Mouse (Mus musculus) kidney, embryonic 15.5 days (tissue): ENCODE measurements around the gene Syn3. TPM values are rescaled to one million over a fixed set of nuclear protein-coding genes. Genes with fewer than 3 reads are reported as not detected.

Source experiments
- ATAC-seq: fragments of 200-750 bp; cut with Nextera tagmentation; replicated peaks from 2 replicates; pipeline ENCODE4 v1.8.0; 2017; ENCODE audit warnings: moderate TSS enrichment; ENCODE audit not compliant: low FRiP score
- H3K27ac ChIP-seq: fragments of 300-500 bp; sonication (generic); 2 replicates; pipeline ENCODE4 v1.5.1; 2015; ENCODE audit warnings: mild to moderate bottlenecking, inconsistent platforms
- H3K27me3 ChIP-seq: fragments of 300-500 bp; sonication (generic); 2 replicates; pipeline ENCODE4 v1.6.1; 2015; ENCODE audit warnings: inconsistent platforms
- H3K36me3 ChIP-seq: fragments of 300-500 bp; sonication (generic); 2 replicates; pipeline ENCODE4 v1.6.1; 2015; ENCODE audit warnings: inconsistent platforms
- H3K4me1 ChIP-seq: fragments of 300-500 bp; sonication (generic); 2 replicates; pipeline ENCODE4 v1.6.1; 2015; ENCODE audit warnings: inconsistent platforms
- H3K4me2 ChIP-seq: fragments of 300-500 bp; sonication (generic); 2 replicates; pipeline ENCODE4 v1.6.1; 2015; ENCODE audit warnings: moderate library complexity, mild to moderate bottlenecking, inconsistent platforms
- H3K4me3 ChIP-seq: fragments of 300-500 bp; sonication (generic); replicated peaks from 2 replicates; pipeline ENCODE4 v1.5.1; 2015; ENCODE audit warnings: mild to moderate bottlenecking, inconsistent platforms
- H3K9ac ChIP-seq: fragments of 300-500 bp; sonication (generic); 2 replicates; pipeline ENCODE4 v1.6.1; 2015; ENCODE audit warnings: mild to moderate bottlenecking, inconsistent platforms
- H3K9me3 ChIP-seq: fragments of 300-500 bp; sonication (generic); replicated peaks from 2 replicates; pipeline ENCODE4 v1.6.1; 2016; ENCODE audit warnings: inconsistent platforms
- WGBS: fragments of 180-500 bp; shearing (Covaris S2); methylation state at CpG from one replicate; pipeline ENCODE4 v1.1.7; 2015; ENCODE audit warnings: mixed read lengths; 5-methylcytosine and 5-hydroxymethylcytosine counted together
- polyA plus RNA-seq: library from polyadenylated mRNA; unstranded; fragments of >200 nt; fragmentation: Nextera tagmentation; extraction: Ambion mirVana; gene quantifications from 2 replicates; pipeline ENCODE4 v1.2.1, GENCODE M21; 2015

Gene Syn3
- polyA plus RNA-seq, 1 experiment from 2014 or later, result 8.1 TPM

DNA sequence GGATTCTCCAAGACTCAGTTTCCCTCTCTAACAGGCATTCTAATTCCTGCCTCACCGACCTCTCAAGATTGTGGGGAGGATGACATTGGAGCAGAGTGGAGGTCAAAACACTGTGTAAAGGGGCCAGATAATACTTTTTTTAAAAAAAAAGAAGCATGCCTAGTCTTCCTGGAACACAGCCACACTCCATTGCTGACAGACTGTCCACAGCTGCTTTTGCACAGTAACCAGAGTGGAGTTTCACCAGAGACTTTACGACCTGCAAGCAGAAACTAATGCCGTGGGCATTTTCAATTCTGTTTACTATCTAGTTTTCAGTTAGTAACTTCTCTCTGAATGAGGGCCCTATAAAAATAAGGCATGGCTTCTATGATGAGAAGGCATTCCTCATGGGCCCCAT, 297.7 kb downstream of the Syn3 start:
- no peak overlapping the region for H3K4me3 ChIP-seq
- no peaks in the 10 kb centered on the region for H3K36me3 ChIP-seq
- H3K4me1 ChIP-seq, result no peaks in the 10 kb centered on the region
- 51% methylated on average over 3 of the region's 3 CpGs for WGBS
- no peaks in the 10 kb centered on the region for H3K27me3 ChIP-seq
- H3K27ac ChIP-seq, result no peak overlapping the region
- no peaks in the 10 kb centered on the region for H3K9me3 ChIP-seq
- no peak overlapping the region for H3K9ac ChIP-seq
- ATAC-seq, result no peak
- no peak overlapping the region for H3K4me2 ChIP-seq

DNA sequence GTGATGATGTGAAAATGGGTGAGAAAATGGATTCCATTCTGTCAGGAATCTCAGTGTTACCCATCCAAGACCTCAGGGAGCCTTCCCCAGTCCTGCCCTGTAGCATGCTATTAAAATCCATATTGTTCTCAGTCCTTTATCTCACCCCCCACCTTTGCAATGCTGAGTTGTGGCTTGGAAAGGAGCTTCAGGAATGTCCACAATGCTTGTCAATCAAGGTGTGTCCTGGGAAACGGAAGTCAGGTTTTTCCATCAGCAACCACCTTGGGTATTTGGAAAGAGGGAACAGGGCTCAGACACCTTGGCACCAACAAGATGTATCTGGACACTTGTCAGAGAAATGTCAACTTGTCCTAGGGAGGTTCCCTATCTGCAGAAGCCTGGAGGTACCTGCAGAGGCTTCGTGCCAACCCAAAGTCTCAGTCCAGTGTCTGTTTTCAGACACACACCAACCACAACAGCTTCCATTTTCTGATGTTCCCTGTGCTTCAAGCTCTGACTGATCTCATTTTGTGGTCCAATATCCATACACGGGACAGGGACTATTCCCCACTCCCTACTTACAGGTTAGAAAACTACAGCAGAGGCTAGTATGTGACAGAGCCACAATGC, 302.2 kb downstream of the Syn3 start:
- H3K9ac ChIP-seq, result no peak overlapping the region
- no peaks in the 10 kb centered on the region for H3K27me3 ChIP-seq
- H3K9me3 ChIP-seq, result no peaks in the 10 kb centered on the region
- no peaks in the 10 kb centered on the region for H3K4me1 ChIP-seq
- H3K27ac ChIP-seq, result no peak overlapping the region
- H3K4me3 ChIP-seq, result no peak overlapping the region
- 89% methylated on average over 3 of the region's 3 CpGs for WGBS
- ATAC-seq, result no peak
- H3K4me2 ChIP-seq, result no peak overlapping the region
- H3K36me3 ChIP-seq, result no peaks in the 10 kb centered on the region

DNA sequence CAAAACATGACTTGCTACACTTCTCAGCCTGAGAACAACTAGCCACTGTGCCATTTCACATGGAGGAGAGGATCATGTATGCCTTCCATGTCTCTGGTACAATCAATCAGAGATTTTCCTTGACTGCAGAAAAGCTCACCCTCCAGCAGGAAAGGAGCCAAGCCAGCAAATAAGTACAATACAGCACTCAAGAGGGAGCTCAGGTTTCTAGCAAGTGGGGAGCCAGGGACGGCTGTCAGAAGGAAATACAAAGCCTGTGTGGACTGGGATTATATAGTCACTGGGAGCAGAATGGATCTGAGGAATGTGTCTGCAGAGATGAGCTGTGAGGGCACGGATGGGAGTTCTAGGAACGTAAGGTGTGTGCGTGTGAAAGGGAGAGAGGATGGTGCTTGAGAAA, 304.0 kb downstream of the Syn3 start:
- no peak for ATAC-seq
- no peak overlapping the region for H3K4me2 ChIP-seq
- 63% methylated on average over 4 of the region's 4 CpGs for WGBS
- H3K36me3 ChIP-seq, result no peaks in the 10 kb centered on the region
- H3K9ac ChIP-seq, result no peak overlapping the region
- H3K4me1 ChIP-seq, result no peaks in the 10 kb centered on the region
- no peaks in the 10 kb centered on the region for H3K9me3 ChIP-seq
- no peak overlapping the region for H3K27ac ChIP-seq
- H3K4me3 ChIP-seq, result no peak overlapping the region
- no peaks in the 10 kb centered on the region for H3K27me3 ChIP-seq

GRCm38 (mm10) chr10:86193863-86194434, 304.7 kb downstream of the Syn3 start:
- no peak overlapping the region for H3K9ac ChIP-seq
- ATAC-seq, result no peak
- no peak overlapping the region for H3K4me3 ChIP-seq
- no peak overlapping the region for H3K4me2 ChIP-seq
- WGBS, result 72% methylated on average over 4 of the region's 4 CpGs
- no peak overlapping the region for H3K27ac ChIP-seq
- H3K36me3 ChIP-seq, result no peaks in the 10 kb centered on the region
- H3K27me3 ChIP-seq, result no peaks in the 10 kb centered on the region
- H3K9me3 ChIP-seq, result no peaks in the 10 kb centered on the region
- H3K4me1 ChIP-seq, result no peaks in the 10 kb centered on the region

- H3K9me3 ChIP-seq, result no peaks in the 10 kb centered on the region
- ATAC-seq, result no peak
- peaks cover 9% of the 10 kb centered on the region; the same call in 1 of the 2 replicates for H3K4me1 ChIP-seq
- no peaks in the 10 kb centered on the region for H3K27me3 ChIP-seq
- no peak overlapping the region for H3K4me2 ChIP-seq
- H3K4me3 ChIP-seq, result no peak overlapping the region
- H3K27ac ChIP-seq, result no peak overlapping the region
- no peak overlapping the region for H3K9ac ChIP-seq
- no peaks in the 10 kb centered on the region for H3K36me3 ChIP-seq
- 78% methylated on average over 4 of the region's 4 CpGs for WGBS
Measured at GRCm38 (mm10) chr10:86188614-86189013, 310.1 kb downstream of the Syn3 start.

DNA sequence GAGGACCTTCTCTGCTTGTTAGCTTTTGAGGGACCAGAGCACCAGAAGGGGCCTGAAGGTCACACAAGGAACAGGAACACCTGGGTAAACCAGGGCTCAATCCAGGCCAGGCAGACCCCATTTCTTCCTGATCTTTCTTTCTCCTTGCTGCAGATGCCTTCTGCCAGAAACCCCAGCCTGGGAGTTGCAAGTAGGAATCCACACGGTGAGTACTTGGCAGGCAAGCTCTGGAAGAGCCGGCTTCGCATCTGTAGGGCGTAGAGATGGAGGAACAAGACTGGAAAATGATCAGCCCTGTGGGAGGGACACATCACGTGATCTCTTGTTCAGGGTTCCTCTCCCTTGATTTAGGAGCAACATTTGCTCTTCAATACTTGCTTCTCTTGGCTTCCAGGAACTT, 310.8 kb downstream of the Syn3 start:
- Histone ChIP-seq H3K4me2 (no peak overlapping the region), H3K4me3 (no peak overlapping the region), H3K4me1 (peaks cover 14% of the 10 kb centered on the region), H3K9ac (no peak overlapping the region), H3K36me3 (no peaks in the 10 kb centered on the region), H3K9me3 (no peaks in the 10 kb centered on the region), H3K27me3 (no peaks in the 10 kb centered on the region), H3K27ac (no peak overlapping the region)
- 81% methylated on average over 5 of the region's 5 CpGs for WGBS
- no peak for ATAC-seq

DNA sequence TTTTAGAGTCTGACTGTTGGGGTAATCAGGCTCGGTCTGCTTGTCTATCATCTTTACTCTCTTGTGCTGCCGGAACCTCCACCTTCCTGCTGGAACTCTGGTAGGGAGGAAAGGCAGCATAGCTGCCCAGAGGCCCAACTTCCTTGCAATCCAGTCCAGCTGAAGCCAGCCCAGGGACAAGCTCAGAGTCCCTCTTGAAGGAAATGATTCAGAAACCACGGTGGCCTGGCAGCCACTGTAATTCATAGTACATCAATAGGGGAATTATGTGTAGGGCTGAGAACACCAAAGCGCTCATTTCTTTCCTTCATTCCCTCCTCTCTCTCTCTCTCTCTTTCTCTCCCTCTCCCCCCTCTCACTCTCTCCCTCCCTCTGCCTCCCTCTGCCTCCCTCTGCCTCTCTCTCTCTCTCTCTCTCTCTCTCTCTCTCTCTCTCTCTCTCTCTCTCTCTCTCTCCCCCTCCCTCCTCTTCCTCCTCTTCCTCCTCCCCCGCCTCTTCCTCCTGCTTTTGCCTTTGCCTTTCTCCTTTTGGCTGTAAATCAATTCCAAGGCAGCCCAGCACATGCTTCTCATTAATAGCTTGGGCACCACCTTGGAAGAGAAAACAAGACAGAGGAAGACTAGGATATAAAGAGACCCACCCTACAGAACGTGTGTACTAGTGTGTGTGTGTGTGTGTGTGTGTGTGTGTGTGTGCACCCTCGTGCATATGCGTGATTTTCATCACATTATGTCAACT, 315.4 kb downstream of the Syn3 start:
- no peak for ATAC-seq
- Histone ChIP-seq H3K9me3 (no peaks in the 10 kb centered on the region), H3K4me3 (no peak overlapping the region), H3K9ac (no peak overlapping the region), H3K27ac (0 out of 2 replicates have a peak overlapping the region, but pooled peaks have one; percentile 22), H3K4me1 (peaks cover 19% of the 10 kb centered on the region), H3K4me2 (no peak overlapping the region), H3K27me3 (no peaks in the 10 kb centered on the region), H3K36me3 (no peaks in the 10 kb centered on the region)
- 32% methylated on average over 8 of the region's 8 CpGs for WGBS

- Histone ChIP-seq H3K9me3 (no peaks in the 10 kb centered on the region), H3K27ac (no peak overlapping the region), H3K27me3 (no peaks in the 10 kb centered on the region), H3K4me3 (no peak overlapping the region), H3K9ac (no peak overlapping the region), H3K4me2 (no peak overlapping the region), H3K36me3 (no peaks in the 10 kb centered on the region), H3K4me1 (peaks cover 19% of the 10 kb centered on the region)
- no peak for ATAC-seq
- WGBS, result 56% methylated on average over 3 of the region's 3 CpGs
Measured at GRCm38 (mm10) chr10:86182183-86182805, 316.4 kb downstream of the Syn3 start.

DNA sequence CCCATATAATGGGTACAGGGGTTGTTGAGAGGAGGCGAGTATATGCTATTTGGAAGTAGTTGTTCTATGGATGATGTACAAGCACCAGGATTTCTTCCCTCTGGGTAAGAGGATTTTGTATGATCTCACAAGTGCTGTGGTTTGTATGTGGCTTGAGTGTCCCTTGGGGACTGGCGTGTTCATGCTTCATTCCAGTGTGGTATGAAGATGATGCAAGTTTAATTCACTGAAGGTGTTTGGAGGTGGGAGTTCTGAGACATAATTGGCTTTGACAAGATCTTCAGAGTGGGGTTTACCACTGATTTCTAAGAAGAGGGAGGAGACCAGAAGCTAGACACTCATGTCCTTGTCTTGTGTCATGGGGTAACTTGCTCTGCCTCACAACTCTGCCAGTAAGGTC, 322.3 kb downstream of the Syn3 start:
- no peak overlapping the region for H3K9ac ChIP-seq
- H3K4me3 ChIP-seq, result no peak overlapping the region
- 93% methylated on average over 2 of the region's 2 CpGs for WGBS
- H3K4me2 ChIP-seq, result no peak overlapping the region
- no peaks in the 10 kb centered on the region for H3K4me1 ChIP-seq
- H3K27ac ChIP-seq, result no peak overlapping the region
- H3K36me3 ChIP-seq, result no peaks in the 10 kb centered on the region
- H3K27me3 ChIP-seq, result no peaks in the 10 kb centered on the region
- ATAC-seq, result no peak
- H3K9me3 ChIP-seq, result no peaks in the 10 kb centered on the region

DNA sequence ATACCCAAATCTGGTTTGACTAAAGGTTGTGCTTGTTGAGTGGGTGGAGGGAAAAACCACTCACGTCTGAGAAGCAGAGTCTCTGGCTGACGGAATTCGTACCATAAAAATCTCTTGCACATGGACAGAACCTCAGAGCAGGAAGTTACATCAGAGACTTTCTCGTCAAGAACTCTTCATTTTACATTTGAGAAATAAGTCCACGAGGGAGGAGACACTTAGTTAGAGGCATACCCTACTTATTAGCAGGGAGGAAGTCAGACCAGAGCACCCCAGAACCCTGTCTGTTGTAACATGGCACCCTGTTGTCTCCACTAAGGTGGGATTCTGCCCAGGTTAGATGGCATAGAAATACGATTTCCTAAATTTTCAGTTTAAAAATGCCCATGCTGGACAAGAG, 324.7 kb downstream of the Syn3 start:
- no peak for ATAC-seq
- H3K4me2 ChIP-seq, result no peak overlapping the region
- no peak overlapping the region for H3K4me3 ChIP-seq
- no peak overlapping the region for H3K27ac ChIP-seq
- H3K9me3 ChIP-seq, result no peaks in the 10 kb centered on the region
- no peaks in the 10 kb centered on the region for H3K27me3 ChIP-seq
- H3K36me3 ChIP-seq, result no peaks in the 10 kb centered on the region
- H3K9ac ChIP-seq, result no peak overlapping the region
- H3K4me1 ChIP-seq, result no peaks in the 10 kb centered on the region
- 75% methylated on average over 6 of the region's 6 CpGs for WGBS

GRCm38 (mm10) chr10:86173284-86173683, 325.4 kb downstream of the Syn3 start:
- Histone ChIP-seq H3K27ac (no peak overlapping the region), H3K9me3 (no peaks in the 10 kb centered on the region), H3K4me1 (no peaks in the 10 kb centered on the region), H3K27me3 (no peaks in the 10 kb centered on the region), H3K36me3 (no peaks in the 10 kb centered on the region), H3K4me3 (no peak overlapping the region), H3K4me2 (no peak overlapping the region), H3K9ac (no peak overlapping the region)
- WGBS, result 90% methylated on average over 4 of the region's 4 CpGs
- ATAC-seq, result no peak

DNA sequence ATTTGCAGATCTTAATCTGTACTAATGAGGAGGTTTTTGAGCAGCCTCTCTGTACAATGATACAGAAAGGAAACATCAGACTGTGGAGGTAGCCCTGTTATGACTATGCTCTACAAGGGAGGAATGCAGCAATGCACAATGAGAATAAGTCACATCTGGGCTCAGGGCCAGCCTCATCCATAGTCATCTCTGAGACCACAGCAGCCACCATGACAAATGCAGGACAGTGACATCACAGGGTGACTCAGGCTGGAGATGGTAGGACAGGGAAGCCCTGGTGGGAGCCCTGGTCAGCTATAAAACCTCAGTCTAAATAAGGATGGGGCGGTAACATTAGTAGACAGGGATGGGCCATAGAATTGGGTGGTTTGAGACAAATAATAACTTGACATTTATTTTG, 327.4 kb downstream of the Syn3 start:
- no peak overlapping the region for H3K27ac ChIP-seq
- WGBS, result 94% methylated on average over 1 of the region's 1 CpGs
- no peak for ATAC-seq
- no peaks in the 10 kb centered on the region for H3K27me3 ChIP-seq
- no peak overlapping the region for H3K4me3 ChIP-seq
- no peak overlapping the region for H3K4me2 ChIP-seq
- H3K36me3 ChIP-seq, result no peaks in the 10 kb centered on the region
- H3K9ac ChIP-seq, result no peak overlapping the region
- H3K4me1 ChIP-seq, result peaks cover 14% of the 10 kb centered on the region
- no peaks in the 10 kb centered on the region for H3K9me3 ChIP-seq
